Mouse (Mus musculus): Measurements from ENCODE around the gene Irgm2.

DNA sequence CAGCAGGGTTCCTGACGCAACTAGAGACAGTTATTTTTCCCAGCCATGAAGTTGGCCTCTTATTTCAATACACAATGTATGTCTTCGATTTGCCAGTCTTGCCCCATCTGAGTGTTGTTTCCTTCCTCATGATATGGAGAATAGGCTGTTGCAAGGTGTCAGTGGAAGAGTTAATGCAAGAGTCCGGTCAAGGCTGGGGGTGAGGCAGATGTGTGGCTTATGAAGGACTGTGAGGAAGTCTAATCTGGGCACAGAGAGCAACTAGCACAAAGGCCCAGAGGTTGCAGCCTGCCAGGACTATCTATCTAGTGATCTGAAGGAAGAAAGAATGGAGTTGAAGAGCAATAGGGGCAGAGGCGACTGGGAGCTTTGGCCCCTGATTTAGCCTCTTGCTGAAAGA, 60.7 kb downstream of the Irgm2 start:
- TF ChIP-seq CTCF (IDR thresholded peaks at IDR 0.05; ENCODE audit: low read depth, low read length) (no peak), POLR2A (IDR thresholded peaks at IDR 0.05; ENCODE audit: borderline replicate concordance, low read depth, low read length) (no peak)

All from bone marrow macrophage, adult 2 months (primary cell).